Mouse (Mus musculus): ENCODE results near the gene Tia1. TPM values are rescaled to one million over a fixed set of nuclear protein-coding genes. Genes with fewer than 3 reads are reported as not detected.

The Tia1 gene
- total RNA-seq, 2 experiments from 2014 or later = 19.2 to 20.9 TPM

- no peak for DNase-seq (ENCODE audit: low spot score)
Observed at GRCm38 (mm10) chr6:86426358-86426757, 22.3 kb downstream of the Tia1 start, which contains the start of gene Gm44790. Gm44790 (plus strand) TSS chr6:86426658.

DNA sequence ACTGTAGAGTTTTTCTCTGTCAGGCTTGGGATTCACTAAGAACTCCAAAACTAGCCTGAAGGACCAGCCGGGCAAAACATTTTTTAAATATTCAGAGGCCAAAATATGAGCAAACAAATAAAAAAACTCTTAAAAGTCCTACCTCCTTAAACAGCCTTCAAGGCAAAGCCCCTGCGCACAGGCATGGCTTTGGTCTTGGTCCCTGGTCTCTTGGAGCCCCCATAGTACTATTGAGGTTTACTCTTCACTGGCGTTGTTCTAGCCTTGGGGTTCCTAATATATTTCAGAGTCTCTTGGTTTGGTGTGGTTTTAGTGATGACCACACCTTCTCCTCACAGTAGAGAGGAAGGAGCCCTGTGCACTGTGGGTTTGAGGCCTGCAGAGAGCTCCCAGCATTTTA is 27.5 kb downstream of the Tia1 start:
- DNase-seq (ENCODE audit: low spot score) = no peak

- no peak for DNase-seq (ENCODE audit: low spot score)
Observed at GRCm38 (mm10) chr6:86433696-86434095, 29.7 kb downstream of the Tia1 start.

- peak; percentile 43 for DNase-seq (ENCODE audit: low spot score)
Observed at GRCm38 (mm10) chr6:86437711-86438110, 33.7 kb downstream of the Tia1 start.

DNA sequence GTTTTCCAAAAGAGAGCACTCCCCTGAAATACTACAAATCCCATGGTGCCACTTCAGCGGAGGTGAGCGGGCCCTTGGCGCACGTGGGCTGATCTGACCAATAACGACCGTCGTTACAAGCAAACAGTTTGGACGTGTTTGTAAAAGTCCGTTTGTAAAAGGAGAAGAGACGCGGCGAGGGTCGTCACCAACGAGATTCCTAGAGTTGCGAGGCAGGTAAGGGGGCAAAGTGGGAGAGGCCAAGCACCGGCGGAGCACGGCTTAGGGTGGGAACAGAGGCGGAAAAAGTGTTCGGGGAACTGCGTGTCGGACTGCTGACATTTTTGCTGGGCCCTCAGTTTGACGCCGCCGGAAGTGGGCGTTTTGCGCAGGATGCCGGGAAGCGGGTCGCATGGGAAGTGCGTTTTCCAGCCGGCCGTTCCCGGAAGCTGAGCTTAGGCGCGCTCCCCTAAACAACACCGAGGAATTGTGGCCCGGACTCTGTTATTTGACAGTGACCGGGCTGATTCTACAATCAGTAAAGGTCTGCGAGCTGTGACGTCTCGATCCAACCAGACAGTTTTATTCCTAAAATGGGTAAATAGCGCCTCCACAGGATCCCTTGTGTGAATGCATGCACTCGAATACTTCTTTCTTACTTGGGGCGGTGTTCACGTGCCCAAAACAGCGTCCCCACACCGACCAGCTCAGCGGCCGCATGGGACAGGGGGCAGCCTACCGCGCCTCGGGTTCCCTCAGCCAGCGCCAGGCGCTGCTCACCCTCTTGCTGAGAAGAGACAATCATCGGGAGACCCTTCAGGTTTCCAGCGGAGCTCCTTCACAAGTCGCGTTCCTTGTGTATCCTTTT is 34.5 kb downstream of the Tia1 start, which contains the start of gene C87436:
TSS of gene C87436 (plus strand) at position 103 of the 847 bp plus-strand sequence.
- DNase-seq (ENCODE audit: low spot score) = peak; percentile 95

DNA sequence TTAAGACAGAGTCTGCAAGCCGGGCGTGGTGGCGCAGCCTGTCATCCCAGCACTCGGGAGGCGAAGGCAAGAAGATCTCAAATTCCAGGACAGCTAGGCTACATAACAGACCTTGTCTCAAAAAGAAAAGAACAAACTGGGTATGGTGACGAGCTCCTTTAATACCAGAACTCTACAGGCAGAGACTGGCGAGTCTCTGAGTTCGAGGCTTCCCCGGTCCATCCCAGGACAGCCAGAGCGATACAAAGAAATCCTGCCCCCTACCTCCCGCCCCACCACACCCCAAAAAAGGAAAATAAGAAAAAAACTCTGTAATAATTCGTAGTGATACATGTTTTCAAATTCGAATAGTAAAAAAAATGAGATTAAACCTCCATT is 35.1 kb downstream of the Tia1 start:
- no peak for DNase-seq (ENCODE audit: low spot score)

- no peak for DNase-seq (ENCODE audit: low spot score)
Observed at GRCm38 (mm10) chr6:86439531-86439930, 35.5 kb downstream of the Tia1 start.

DNA sequence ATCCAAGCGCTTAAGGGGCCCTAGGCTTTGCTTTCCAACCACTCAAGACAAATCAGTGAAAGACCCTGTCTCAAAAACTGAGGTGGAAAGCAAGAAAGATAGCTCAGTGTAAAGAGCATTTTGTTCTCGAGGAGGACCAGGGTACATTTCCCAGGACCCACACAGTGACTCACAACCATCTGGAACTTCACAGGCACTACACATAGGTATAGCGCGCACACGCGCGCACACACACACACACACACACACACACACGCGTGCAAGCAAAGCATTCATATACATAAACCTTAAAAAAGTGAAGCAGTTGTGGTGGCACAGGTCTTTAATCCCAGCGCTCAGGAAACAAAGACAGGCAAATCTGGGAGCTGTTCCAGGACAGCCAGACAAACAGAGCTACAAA is 37.6 kb downstream of the Tia1 start:
- DNase-seq (ENCODE audit: low spot score) = no peak

- DNase-seq (ENCODE audit: low spot score) = no peak
Observed at GRCm38 (mm10) chr6:86445551-86445950, 41.5 kb downstream of the Tia1 start.

GRCm38 (mm10) chr6:86446927-86447568 is 43.0 kb downstream of the Tia1 start:
- no peak for DNase-seq (ENCODE audit: low spot score)

- no peak for DNase-seq (ENCODE audit: low spot score)
Observed at GRCm38 (mm10) chr6:86456727-86457126, 52.7 kb downstream of the Tia1 start.

DNA sequence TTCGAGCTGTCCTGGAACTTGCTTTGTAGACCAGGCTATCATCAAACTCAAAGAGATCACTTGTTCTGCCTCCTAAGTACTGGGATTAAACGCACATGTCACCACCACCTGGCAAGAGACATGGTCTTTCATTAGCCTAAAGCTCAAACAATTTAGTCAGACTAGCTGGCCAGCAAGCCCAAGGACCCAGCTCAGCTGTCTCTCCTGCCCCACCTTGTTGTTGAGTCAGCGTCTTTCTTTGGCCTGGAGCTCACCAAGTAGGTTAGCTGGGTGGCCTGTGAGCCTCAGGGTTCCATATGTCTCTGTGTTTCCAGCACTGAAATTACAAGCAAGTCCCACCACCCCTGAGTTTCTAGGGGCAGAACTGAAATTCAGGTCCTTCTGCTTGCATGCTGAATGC is 59.1 kb downstream of the Tia1 start:
- DNase-seq (ENCODE audit: low spot score) = no peak

- no peak for DNase-seq (ENCODE audit: low spot score)
Observed at GRCm38 (mm10) chr6:86471317-86471716, 67.3 kb downstream of the Tia1 start.

- no peak for DNase-seq (ENCODE audit: low spot score)
Observed at GRCm38 (mm10) chr6:86471760-86472099, 67.7 kb downstream of the Tia1 start.

DNA sequence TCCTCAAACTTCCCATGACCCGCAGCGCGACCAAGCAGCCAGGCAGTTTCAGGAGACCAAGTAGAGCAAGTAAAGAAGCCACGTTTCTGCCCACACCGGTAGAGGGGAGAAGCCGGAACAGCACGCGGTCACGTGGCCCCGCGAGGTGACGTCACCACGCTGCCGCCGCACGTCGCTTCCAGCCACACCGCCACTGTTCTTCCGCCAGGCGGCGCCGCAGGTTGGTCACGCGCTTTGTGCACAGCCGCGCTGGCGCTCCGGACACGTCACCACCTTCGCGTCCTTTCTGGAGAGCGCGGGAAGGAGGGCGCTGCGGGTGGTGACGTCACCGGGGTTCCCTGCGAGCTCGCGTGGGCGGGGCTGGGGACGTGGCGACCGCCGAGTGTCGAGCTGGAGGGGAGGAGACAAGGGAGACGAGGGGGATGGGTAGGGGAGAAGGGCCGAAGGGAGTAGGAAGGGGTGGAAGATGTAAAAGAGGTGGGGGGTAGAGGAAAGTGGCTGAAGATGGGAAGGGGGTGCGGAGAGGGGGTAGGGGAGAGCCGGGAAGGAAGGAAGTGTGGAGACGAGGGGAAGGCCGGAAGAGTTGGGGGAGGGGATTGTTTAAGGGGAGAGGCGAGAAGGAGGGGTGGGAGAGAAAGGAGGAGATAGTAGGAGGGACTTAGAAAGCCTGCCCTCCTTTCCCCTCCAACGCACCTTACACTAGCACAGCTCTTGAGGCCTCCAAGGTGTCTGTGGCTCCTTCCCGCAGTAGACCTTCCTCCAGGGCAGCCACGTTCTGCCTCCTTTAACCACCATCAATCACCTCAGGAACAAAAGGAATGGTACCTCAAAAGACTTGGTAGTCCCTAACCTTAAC is 68.3 kb downstream of the Tia1 start:
- peak; percentile 100 for DNase-seq (ENCODE audit: low spot score)

DNA sequence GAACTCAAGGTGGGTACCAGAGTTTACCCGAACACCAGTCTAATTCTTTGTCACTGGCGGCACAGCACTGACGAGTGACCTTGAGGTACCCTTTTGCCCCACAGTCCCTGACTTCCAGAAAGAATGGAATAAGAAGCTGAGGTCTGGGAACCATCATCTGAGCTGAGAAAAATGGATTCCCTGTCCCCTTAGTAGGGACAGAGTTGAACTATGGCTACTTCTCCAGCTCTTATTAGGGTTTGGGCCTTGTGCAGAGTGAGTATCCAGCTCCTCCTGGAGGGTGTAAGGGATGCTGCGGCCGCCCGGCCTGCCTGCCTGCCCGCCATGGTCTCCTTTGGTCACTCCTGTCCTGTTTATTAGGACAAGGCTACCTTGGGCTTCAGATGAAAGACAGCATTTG is 69.1 kb downstream of the Tia1 start:
- no peak for DNase-seq (ENCODE audit: low spot score)

DNA sequence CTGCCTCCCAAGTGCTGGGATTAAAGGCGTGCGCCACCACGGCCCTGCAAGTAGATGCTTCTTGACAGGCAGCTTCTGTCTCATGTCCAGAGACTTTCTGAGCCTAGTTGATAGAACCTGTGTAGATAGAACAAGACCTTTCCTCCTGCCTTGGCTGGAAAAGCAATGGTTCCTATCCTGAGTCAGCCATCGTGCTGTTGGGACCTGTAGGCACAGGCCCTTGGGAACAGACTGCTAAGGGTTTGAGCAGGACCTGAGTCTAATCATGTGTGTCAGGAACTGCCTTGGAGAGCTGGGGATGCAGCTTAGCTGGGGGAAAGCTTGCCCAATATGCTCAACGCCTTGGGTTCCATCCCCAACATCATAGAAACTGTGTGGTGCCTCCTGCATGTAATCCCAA is 70.1 kb downstream of the Tia1 start:
- DNase-seq (ENCODE audit: low spot score) = no peak

DNA sequence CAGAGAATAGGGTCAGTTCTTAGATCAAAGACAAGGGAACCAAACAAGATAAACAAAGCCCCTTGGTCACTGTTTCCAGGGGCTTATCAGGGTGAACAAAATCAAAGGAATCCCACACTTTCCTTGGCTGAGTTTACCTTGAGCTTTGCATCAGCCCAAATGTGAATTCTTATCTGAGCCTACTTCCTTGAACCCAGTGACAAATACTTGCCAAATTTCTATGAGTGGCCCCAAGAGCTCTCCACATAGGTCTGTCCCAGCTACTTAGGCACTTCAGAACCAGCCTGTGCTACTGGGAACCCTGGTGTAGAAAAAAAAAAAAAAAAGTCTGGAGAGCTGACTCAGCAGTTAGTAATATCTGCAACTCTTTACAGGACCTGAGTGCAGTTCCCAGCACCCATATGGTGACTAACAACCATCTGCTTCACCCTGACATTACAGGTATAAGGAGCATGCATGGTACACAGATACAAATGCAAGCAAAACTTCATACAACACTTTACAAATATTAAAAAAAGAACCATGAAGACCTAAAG is 70.7 kb downstream of the Tia1 start:
- DNase-seq (ENCODE audit: low spot score) = no peak

GRCm38 (mm10) chr6:86475462-86476167 is 71.6 kb downstream of the Tia1 start:
- DNase-seq (ENCODE audit: low spot score) = peak; percentile 82

- no peak for DNase-seq (ENCODE audit: low spot score)
Observed at GRCm38 (mm10) chr6:86476931-86477330, 72.9 kb downstream of the Tia1 start.

DNA sequence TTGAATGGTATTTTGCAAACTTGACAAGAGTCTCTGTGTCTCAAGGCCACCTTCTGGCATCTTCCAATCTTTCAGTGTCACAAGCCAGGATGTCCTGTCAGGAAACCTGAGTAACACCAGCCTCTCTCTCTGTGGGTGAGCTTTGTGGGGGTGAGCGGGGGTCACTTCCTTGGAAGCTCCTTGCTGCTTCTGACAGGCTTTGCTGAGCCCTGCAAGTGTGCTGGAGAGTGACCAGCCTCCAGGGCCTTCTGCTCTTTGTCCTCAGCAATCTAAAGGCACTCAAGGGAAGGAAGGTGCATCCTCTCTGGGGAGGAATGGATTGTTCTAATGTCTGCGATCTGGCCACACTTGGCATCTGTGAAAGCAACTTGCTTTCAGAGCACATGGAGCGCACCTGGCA is 75.3 kb downstream of the Tia1 start:
- no peak for DNase-seq (ENCODE audit: low spot score)
